Mouse (Mus musculus): ENCODE measurements around the gene Eif4e2.

Eif4e2 gene

DNA sequence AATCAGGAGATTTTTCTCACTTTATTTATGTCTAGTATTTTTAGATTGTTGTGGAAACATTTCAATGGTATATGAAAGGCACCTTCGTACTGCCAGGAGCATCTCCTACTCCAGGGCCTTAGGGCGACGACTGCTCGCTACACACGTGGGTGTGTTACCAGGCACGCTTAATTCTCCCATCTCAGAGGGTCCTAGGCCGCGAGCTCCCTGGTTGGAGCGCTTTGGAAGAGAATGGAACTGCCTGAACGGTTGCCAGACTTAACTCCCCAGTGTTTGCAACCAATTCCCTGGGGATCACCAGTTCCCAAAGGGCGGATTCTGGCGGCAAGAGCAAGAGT, 50.1 kb downstream of the Eif4e2 start:
- no peak for DNase-seq (ENCODE audit: low spot score)

DNA sequence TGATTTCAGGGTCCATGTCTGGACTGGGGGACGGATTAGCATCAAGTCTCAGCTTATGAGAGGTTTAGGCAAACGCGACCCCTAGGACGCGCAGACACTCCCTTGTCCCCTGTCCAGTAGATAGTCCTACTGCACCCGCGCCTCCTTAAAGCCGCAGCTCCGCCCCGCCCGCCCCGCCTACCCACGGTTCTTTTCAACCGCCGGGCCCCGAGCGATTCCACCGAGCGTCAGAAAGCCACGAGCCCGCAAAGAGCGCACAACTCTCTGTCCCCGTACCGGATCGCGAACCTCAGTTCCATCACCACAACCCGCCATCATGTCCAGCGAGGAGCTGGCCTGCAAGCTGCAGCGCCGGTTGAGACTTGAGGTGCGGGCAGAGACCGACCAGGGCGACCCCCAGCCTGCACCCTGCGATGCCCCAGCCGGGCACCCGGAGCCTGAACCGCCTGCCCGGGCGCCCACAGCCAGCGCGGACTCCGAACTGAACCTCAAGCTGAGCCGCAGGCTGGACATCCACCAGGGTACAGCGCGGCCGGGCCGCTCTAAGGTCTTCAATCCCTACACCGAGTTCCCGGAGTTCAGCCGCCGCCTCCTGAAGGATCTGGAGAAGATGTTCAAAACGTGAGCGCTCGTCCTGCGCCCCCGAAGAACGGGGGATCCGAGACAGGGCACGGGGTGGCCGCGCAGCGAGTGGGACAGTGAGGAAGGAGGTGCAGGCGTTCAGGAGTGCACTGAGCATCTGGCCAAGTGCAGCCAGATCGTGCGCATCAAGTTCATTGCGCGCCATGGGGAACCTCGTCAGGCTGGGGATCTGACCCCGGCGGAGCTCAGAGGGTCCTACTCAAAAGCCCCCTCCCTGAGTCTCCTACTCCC, 50.7 kb downstream of the Eif4e2 start, which contains the start of gene Efhd1:
Efhd1 (plus strand) TSS at position 230 of the 873 bp plus-strand sequence.
- peak; percentile 81 for DNase-seq (ENCODE audit: low spot score)

DNA sequence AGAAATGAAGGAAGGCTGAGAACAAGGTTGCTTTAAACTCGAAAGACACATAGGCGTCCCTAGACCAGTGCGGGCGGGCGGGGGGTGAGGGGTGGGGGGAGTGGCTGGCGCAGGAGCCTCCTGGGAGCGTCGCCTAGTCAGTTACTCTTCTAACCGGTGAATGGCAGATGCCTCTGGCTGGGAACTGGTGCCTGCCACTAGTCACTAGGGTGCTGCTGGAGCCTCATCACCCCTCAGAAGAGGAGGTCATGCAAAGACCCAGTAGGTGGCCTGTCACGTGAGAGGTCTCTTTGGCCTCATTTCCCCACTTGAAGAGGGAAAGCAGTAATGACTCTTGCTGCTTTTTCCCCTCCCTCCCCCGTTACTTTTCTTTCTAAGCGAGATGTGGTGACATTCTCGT, 51.5 kb downstream of the Eif4e2 start:
- DNase-seq (ENCODE audit: low spot score): no peak

DNA sequence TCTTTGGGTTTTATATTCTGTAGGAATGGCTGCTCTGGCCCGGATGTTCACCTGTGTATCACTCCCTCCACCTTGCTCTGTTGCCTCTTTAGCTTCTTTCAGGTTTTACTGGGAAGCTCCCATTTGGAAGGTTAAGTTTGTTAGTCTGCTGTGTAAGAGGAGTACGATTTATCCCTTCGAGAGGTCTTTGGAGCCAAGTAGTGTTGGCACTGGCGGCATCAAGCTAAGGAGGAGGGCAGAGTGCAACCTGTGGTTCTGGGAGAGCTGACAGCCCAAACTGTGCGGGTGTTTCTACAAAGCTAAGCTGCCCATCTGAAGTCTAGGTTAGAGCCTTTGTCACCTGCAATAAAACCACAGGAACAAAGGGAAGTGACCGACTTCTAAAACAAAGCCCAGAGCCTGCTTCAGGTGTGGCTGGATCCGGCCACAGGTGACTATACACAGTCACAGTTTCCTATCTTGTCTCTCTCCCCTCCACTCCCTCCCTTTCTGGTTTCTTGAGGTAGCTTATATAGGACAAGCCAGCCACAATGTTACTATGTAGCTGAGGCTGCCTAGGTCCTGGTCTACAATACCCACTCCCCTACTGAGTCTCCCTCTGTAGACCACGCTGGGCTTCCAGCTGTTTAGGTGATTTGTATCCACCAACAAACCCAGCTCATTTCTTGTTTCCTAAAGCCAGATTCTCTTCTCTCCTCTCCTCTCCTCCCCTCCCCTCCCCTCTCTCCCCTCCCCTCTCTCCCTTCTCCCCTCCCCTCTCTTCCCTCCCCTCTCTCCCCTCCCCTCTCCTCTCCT, 52.8 kb downstream of the Eif4e2 start:
- DNase-seq (ENCODE audit: low spot score): no peak

DNA sequence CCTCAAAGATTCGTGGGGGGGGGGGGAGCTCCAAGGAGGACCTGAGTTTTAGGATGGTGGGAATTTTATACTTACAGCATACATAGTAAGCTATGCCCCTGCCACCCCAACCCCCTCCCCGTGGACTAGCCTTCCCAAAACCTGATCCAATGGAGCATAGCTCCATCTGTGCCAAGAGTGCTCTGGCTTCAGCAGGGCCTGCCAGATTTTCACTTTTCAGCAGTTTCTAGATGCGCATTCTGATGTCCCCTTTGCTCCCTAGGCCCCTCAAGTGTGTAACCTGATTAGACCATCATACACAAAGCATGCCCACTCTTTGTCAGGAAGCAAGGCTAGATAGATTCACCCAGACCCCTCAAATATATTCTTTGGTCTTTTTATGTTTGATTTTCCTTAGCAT, 56.5 kb downstream of the Eif4e2 start:
- DNase-seq (ENCODE audit: low spot score): no peak

DNA sequence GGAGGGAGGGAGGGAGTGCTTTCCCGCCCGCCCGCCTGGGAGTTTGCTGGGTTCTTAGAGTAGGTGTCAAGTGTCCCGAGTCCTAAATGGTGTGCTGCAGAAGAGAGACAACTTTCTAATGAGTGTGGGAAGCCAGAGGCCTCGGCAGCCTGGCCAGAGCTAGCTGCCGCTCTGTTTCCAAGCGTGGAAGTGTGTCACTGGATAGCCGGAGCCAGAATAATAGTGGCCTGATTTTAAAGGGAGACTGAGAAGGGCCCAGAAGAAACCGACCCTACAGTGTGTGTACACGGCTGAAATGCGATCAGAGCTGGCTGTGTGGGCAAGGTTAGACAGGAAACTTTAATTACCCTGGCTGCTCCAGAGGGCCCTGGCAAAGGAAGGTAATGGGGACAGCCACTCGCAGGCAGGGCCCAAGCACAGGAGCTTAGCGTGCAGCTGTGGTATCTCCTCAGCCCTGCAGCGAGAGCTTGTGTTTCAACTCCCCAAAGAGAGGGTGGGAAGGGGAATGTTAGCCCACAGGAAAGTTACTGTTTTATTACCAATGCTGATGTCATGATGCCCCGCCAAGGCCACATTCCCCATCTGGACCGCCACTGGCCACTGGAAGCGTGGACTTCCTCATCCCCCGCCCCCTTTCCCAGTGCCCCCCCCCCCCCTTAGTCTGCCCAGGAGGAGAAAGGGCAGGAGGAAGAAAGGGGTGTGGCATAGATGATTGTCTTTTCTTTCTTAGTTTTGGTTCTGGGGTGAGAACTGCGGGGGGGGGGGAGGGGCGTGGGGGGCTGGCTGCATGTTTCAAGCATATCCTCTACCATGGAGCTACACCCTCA, 57.1 kb downstream of the Eif4e2 start:
- peak; percentile 63 for DNase-seq (ENCODE audit: low spot score)

DNA sequence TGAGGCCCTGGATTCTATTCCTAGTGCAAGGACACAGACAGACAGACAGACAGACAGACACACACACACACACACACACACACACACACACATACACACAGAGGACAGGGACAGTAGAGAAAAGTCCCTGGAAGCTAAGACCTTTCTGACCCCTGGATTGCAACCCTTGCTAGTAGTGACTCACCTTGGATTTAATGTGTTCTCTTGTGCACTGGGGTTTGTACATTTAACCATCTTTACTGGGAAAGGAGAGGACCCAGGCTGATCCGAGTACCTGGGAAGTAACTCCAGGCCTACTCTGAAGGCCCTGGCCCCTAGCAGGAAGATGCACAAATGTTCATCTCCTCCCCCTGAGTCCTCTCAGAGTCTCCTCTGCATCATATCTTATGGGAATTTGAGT, 57.9 kb downstream of the Eif4e2 start:
- DNase-seq (ENCODE audit: low spot score): no peak

DNA sequence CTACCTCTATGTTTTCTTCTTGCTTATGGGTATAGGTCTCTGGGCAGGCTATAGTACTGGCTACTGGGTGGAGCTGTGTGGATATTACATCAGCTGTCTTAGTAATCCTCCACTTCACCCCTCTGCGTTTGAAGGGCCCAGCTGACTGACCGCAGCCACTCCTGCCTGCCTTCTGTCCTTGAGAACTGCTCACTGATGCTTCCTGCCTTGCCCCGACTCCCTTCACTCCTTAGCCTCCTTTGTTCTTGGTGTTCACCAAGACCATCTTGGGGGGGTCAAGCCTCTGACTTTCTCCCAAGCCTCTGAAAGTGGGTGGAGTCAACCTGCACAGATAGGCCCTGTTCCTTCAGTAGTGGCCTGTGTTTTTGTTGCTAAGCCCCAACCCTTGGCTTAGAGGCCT, 58.7 kb downstream of the Eif4e2 start:
- no peak for DNase-seq (ENCODE audit: low spot score)

DNA sequence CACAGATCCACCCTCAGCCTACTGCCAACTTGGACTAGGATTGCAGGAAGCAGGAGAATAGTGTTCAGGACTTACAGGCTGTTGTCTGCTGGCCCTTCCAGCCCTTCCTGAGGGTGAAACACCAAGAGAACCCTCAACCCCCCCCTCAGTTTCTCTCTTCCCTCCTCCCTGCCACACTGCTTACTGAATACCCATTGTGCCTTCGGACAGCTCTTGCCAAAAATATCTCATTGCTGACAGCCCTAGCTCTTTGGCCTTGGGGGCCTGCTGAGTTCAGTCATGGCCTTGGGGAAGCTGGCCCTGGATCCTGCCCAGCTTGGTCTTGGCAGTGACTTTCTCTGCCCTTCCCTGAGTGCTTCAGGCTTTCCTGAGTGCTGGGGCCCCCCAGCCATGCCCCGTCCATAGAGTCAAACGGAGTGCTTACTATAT, 59.8 kb downstream of the Eif4e2 start:
- DNase-seq (ENCODE audit: low spot score): peak; percentile 80

DNA sequence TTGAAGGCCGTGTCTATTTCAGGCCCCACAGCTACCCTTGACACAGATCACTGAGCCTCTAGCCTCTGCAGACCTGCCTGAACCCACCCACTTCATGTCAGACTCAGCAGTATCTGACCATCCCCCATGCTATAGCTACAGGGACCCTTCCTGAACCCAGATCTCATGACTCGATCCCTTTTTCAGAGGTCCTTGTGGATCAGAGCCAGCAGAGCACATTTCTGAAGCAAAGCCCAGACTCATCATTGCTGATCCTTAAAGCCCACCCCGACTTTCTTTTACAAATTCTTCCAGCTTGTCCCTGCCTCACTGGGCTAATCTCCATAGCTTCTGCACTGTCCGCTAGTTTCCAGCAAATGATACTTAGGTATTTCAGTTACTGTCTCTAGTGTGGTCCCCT, 60.4 kb downstream of the Eif4e2 start:
- no peak for DNase-seq (ENCODE audit: low spot score)

DNA sequence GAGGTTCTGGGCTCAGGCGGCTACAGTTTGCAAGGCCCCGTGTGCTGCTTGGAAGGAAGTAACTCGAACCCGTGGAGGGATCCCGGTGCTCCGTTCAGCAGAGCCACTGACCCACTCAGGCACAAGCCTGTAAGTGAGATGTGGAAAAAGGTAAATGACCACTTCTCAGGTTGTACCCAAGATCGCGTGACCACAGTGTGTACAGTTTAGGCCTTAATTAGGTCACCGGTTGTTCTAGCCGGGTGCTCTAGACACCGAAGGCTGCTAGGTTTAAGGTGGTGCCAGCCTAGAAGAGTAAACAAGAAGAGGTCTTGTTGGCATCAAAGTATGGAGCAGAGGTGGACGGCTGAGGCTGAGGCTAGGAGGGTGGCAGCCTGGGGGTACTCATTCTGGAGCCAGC, 61.4 kb downstream of the Eif4e2 start:
- DNase-seq (ENCODE audit: low spot score): no peak

DNA sequence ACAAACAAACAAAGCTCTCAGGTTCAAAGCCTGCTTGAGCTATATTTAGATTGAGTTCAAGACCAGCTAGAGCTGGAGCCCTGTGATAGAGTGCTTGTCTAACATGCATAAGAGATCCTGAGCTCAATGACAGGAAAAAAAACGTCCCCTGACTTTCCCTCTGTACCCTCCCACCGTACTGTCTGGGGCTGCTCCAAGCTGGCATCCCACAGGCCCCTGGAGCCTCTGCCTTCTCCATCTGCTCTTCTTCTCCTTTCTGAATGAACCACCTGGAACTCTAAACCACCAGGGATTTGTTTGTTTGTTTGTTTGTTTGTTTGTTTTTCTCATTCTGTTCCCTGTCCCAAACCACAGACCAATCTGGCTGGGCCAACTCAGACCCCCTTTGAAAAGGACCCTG, 62.3 kb downstream of the Eif4e2 start:
- no peak for DNase-seq (ENCODE audit: low spot score)

DNA sequence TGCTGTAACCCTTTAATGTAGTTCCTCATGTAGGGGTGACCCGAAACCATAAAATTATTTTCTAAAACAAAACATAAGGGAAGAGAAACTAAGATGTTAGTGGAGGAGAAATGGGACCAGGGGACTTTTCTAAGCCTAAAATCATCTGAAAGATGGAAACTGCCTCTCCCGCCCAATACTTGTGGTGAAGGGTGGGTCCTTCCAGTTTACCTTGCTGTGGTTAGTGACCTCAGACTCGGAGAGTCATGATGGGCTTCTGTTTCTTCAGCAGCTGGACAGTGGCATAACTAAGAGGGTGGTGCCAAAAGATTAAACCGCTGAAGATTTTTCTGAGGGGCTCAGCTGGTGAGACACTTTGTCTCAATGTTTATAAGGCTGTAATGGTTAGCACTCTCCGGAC, 66.6 kb downstream of the Eif4e2 start:
- no peak for DNase-seq (ENCODE audit: low spot score)

DNA sequence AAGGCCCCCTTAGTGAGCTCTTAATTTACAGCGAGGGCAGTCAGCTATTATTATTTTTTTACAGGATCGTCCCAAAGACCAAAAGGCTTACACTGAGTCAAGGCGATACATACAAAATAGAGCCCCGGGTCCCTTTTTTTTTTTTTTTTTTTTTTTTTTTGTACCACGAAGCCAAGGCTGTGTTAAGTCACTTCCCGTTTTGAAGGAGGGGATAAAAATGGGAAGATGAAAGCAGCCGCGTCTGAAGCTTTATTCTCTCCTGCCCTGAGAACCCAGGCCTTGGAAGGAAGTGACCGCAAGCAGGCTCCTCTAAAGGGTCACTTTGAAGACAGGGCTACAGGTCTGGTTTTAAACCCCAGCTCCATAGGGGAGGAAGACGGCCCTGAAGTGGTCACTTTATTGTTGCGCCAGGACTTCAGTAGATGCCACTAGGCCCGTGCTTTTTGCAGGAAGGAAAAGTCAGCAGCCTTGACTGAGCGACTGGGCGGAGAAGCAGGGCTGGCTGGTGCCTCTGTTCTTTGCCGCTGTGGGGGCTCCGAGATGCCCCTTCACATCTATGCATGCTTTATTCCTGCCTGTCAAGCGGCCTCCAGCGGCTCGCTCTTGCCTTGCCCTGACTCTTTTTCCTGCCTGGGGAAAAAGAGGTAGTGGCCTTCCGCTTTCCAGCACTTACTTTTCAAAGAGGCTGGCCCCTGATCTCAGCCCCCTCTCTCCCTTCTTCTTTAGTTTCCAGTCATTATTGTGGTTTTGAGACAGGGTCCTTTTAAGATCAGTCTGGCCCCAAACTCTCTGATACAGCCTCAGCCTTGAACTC, 68.1 kb downstream of the Eif4e2 start:
- DNase-seq (ENCODE audit: low spot score): no peak

DNA sequence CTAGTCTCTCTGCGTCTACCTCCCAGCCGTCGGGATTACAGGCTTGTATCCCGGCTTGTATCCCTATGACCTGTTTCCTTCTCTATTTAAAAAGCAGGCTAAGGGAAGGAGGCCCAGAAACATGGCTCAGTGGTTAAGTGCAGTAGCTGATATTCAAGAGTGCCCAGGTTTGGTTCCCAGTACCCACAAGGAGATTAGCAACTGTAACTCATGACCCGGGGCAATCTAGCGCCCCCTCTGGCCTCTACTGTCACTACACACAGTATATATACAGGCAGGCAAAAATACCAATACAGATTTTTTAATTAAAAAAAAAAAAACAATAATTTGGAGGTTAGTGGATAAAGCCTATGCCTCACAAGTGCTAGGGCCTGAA, 68.7 kb downstream of the Eif4e2 start:
- DNase-seq (ENCODE audit: low spot score): no peak

DNA sequence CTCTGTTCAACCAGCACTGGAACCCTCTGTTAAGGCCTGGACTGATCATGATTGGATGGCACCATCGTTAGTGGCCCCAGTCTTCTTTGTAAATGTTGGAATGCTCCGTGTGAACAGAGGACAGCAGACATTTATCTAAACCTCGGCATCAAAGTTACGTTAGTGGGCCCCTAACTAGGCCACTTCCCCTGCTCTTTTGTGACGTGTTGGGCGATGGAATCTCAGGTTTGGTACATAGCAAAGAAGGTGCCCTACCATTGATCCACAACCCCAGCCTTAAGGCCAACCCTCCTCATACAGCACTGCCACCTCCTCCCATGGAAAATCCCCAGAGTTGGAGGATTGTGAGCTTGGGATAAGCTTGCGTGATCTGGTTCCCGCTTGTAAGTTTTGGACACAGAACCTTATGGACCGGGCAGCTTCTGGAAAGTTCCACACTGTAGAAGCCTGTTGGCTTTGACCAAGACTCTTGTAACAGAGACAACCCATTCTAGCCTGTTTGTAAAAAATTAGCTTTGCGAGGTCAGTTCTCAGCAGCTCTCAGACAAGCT, 69.8 kb downstream of the Eif4e2 start:
- DNase-seq (ENCODE audit: low spot score): no peak

DNA sequence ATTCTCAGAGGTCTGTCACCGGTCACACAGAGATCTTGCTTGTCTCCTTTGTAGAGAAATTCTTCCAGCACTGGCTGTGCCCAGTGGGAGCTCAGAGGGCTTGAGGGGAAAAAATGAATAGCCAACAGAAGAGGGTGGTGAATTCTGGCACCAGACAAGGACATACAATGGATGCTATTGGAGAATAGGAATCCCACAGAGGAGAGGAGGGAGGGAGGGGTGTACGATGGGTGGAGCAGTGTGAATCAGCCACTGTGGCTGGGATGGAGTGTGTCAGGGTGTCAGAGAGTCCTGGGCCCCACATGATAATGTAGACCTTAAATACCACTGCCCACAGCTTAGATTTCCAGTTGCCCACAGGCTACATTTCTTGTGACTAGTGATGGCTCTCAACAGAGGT, 73.4 kb downstream of the Eif4e2 start:
- no peak for DNase-seq (ENCODE audit: low spot score)
